Mouse (Mus musculus) embryo, embryonic 10 days (tissue): ENCODE measurements around the gene Tnik.
A peak's percentile ranks its signal among the peaks of the same experiment; 100 is the strongest.

Source experiments
- DNase-seq: peaks from one replicate; pipeline ENCODE4 v3.0.0-alpha.2; 2015; ENCODE audit warnings: low spot score

Tnik gene

GRCm38 (mm10) chr3:28721838-28722237 is 458.8 kb downstream of the Tnik start:
- DNase-seq: no peak

GRCm38 (mm10) chr3:28722531-28722930 is 459.5 kb downstream of the Tnik start:
- DNase-seq: no peak

- DNase-seq: peak; percentile 30
These were observed 460.5 kb downstream of the Tnik start for GRCm38 (mm10) chr3:28723534-28723933.

GRCm38 (mm10) chr3:28725203-28725602 is 462.2 kb downstream of the Tnik start:
- DNase-seq: no peak
